Mouse (Mus musculus): ENCODE data around the gene Cnmd. TPM values are rescaled to one million over a fixed set of nuclear protein-coding genes. Genes with fewer than 3 reads are reported as not detected.
A peak's percentile ranks its signal among the peaks of the same experiment; 100 is the strongest.

Gene Cnmd
- total RNA-seq (2021), result under 1 TPM in 1 of 2 experiments, not detected in 1; 0.73 TPM
- long read RNA-seq, experiment 1, result 0 reads
- long read RNA-seq, experiment 2, partial matches to known transcripts, result 0 of 1 reads
- long read RNA-seq, experiment 2, other reads (novel, unspliced or antisense), result 1 of 1 reads

- TF ChIP-seq CTCF (IDR thresholded peaks at IDR 0.05), result no peak
- H3K27ac ChIP-seq, result no peak within 1 kb of the TSS
- peak within 1 kb of the TSS; percentile 60 for H3K4me3 ChIP-seq
Observed at GRCm38 (mm10) chr14:79662001-79662400, at the start of gene Cnmd. Gene Cnmd, minus strand, starts transcription at chr14:79662170.

GRCm38 (mm10) chr14:79711301-79711700, 49.3 kb upstream of the Cnmd start:
- intact Hi-C loops (cut with DNase I), result no loop called here
- TF ChIP-seq CTCF (IDR thresholded peaks at IDR 0.05), result no peak
- H3K27ac ChIP-seq, result no peak overlapping the region
- no peak overlapping the region for H3K4me3 ChIP-seq
- DNase-seq, result no peak

More at GRCm38 (mm10) chr14:79662001-79662400, at the start of gene Cnmd:
- no peak for DNase-seq
- intact Hi-C loops (cut with DNase I), result no loop called here

- no peak for DNase-seq
- Histone ChIP-seq H3K4me3 (no peak overlapping the region), H3K27ac (no peak overlapping the region)
- intact Hi-C loops (cut with DNase I), result no loop called here
- TF ChIP-seq CTCF (IDR thresholded peaks at IDR 0.05), result no peak
Observed at GRCm38 (mm10) chr14:79703523-79704172, 41.7 kb upstream of the Cnmd start.

GRCm38 (mm10) chr14:79701606-79702005, 39.6 kb upstream of the Cnmd start:
- H3K4me3 ChIP-seq, result no peak overlapping the region
- intact Hi-C loops (cut with DNase I), result no loop called here
- no peak for DNase-seq
- no peak for TF ChIP-seq CTCF (IDR thresholded peaks at IDR 0.05)
- no peak overlapping the region for H3K27ac ChIP-seq

- intact Hi-C loops (cut with DNase I), result no loop called here
Observed at GRCm38 (mm10) chr14:79701054-79701453, 39.1 kb upstream of the Cnmd start.

GRCm38 (mm10) chr14:79699381-79699780, 37.4 kb upstream of the Cnmd start:
- Histone ChIP-seq H3K4me3 (no peak overlapping the region), H3K27ac (no peak overlapping the region)
- peak; percentile 18 for DNase-seq
- intact Hi-C loops (cut with DNase I), result no loop called here
- TF ChIP-seq CTCF (IDR thresholded peaks at IDR 0.05), result no peak

More at GRCm38 (mm10) chr14:79701054-79701453, 39.1 kb upstream of the Cnmd start:
- no peak overlapping the region for H3K27ac ChIP-seq
- TF ChIP-seq CTCF (IDR thresholded peaks at IDR 0.05), result no peak
- no peak for DNase-seq
- H3K4me3 ChIP-seq, result no peak overlapping the region

- no peak for TF ChIP-seq CTCF (IDR thresholded peaks at IDR 0.05)
- Histone ChIP-seq H3K27ac (no peak overlapping the region), H3K4me3 (no peak overlapping the region)
- intact Hi-C loops (cut with DNase I), result no loop called here
- DNase-seq, result no peak
Observed at GRCm38 (mm10) chr14:79690068-79690844, 28.3 kb upstream of the Cnmd start.

- intact Hi-C loops (cut with DNase I), result no loop called here
- no peak for TF ChIP-seq CTCF (IDR thresholded peaks at IDR 0.05)
- H3K4me3 ChIP-seq, result no peak overlapping the region
- H3K27ac ChIP-seq, result no peak overlapping the region
- no peak for DNase-seq
Observed at GRCm38 (mm10) chr14:79680652-79681051, 18.7 kb upstream of the Cnmd start.

- no peak for TF ChIP-seq CTCF (IDR thresholded peaks at IDR 0.05)
- no peak for DNase-seq
- Histone ChIP-seq H3K27ac (peak overlapping the region; percentile 32; the same call in 1 of the 2 replicates), H3K4me3 (peak overlapping the region; percentile 29)
- intact Hi-C loops (cut with DNase I), result no loop called here
Observed at GRCm38 (mm10) chr14:79677891-79678687, 16.1 kb upstream of the Cnmd start.

- DNase-seq, result no peak
- Histone ChIP-seq H3K27ac (peak overlapping the region; percentile 32; the same call in 1 of the 2 replicates), H3K4me3 (peak overlapping the region; percentile 29)
- no peak for TF ChIP-seq CTCF (IDR thresholded peaks at IDR 0.05)
- intact Hi-C loops (cut with DNase I), result no loop called here
Observed at GRCm38 (mm10) chr14:79677108-79677753, 15.3 kb upstream of the Cnmd start.

GRCm38 (mm10) chr14:79673083-79674013, 11.4 kb upstream of the Cnmd start:
- intact Hi-C loops (cut with DNase I), result no loop called here
- H3K4me3 ChIP-seq, result no peak overlapping the region
- H3K27ac ChIP-seq, result no peak overlapping the region
- DNase-seq, result no peak
- no peak for TF ChIP-seq CTCF (IDR thresholded peaks at IDR 0.05)

All from gastrocnemius, adult 2 months (tissue).